Mouse (Mus musculus) heart, postnatal 14 days (tissue): ENCODE data around the gene Fcgrt. TPM values are rescaled to one million over a fixed set of nuclear protein-coding genes. Genes with fewer than 3 reads are reported as not detected.

Experiments used
- DNase-seq, 2 experiments: peaks; one replicate each; pipeline ENCODE4 v3.0.0; 2021 to 2022
- intact Hi-C: fragments of 180-260 bp; cut with DNase I; formaldehyde crosslinking; loops from one replicate; pipeline ENCODE4 v1.15.1; 2025
- total RNA-seq, 2 experiments: library from RNA; stranded (reverse); gene quantifications; 2 replicates each; pipeline ENCODE4 v1.2.3; 2021

Gene Fcgrt
- total RNA-seq, 2 experiments from 2014 or later, result 72.0 to 76.7 TPM

DNA sequence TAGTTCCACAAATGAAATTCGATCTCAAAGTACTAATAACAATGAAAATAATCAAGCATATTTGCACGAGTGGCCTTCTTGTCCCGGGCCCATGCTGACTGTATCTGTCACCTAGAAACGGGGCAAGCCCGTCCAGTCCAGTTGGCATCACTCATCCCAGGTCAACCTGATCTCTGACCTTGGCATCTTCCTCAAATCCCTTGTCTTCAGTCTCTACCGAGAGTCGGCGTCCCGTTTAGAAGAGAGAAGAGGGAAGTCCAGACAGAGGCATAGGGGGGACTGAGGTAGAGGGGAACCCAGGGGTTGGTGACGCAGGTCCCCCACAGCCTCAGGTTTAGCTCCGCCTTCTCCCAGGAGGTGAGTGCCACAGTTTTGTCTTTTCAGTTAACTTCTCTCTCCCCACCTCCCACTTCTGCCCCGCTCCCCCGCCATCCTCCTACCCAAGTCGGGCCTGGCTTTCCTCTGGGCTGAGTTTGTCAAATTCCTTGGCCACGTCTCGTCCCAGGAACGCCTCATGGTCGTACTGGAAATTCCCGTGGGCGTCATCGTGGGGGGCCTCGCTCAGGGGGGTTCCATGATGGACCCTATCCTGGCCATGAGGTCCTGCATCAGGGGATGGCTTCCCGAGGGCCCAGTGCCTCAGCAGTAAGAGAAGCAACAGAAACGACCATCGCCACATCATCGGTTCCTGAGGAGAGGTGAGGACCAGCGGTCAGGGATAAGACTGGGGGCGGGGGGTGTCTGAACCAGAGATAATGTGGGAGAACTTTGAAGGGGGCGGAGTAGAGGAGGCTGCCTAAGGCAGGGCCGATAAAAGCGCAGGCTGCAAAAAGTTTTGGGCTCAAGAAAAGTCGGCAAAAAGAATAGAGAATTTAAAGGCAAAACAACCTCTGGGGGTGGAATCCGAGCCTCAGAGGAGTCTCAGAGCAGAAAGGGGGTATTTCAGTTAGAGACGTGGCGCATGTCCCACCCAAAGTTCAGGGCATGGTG lies 12.4 kb downstream of the Fcgrt start:
- intact Hi-C loops, result no loop called here
- peak; percentile 34 to 53 for DNase-seq

DNA sequence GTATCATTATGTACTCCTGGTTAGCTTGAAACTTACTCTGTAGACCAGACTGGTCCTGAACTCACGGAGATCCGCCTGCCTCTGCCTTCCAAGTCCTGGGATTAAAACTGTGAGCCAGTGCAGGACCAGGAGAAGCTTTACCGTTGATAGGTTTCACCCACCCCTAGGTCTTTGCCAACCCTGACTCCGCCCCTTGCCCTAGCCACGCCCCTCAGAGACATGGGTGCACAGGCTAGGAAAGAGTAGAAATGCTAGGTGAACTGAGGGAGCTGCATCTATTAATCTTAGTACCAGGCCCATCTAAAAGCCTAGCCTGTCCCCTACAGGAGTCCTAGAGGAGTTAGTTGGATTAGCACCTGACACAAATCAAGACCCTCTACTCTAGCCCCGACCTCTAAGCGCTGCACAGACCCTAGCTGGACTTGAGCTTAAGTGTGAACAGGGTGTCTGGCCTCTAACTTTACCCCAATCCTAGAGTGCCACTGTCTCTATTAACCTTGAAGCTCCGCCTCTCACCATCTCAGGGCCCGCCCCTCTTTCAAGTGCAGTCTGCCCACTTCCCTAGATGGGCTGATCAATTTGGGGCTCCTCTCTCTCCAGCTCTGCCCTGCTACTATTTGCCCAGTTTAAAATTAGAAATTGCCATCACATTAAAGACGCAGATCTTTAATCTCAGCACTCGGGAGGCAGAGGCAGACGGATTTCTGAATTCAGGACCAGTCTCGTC lies 13.2 kb downstream of the Fcgrt start:
- intact Hi-C loops, result no loop called here
- no peak for DNase-seq

DNA sequence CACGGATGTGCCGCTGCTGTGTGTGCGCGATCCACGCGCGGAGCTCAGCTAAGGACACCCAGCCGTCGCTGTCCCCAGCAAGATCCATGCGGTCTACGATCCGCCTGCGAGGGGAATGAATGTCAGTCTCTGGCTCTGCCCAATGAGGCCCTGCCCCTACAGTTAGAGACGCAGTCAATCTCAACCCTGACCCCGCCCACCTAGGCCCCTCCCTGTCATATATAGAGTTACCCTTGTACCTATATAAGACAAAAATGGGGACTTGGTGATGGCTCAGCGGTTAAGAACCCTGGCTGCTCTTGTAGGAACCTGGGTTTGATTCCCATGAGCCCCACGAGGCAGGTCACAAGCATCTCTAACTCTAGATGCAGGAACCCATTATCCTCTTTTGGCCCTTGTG lies 15.1 kb downstream of the Fcgrt start:
- DNase-seq, result no peak
- intact Hi-C loops, result no loop called here

DNA sequence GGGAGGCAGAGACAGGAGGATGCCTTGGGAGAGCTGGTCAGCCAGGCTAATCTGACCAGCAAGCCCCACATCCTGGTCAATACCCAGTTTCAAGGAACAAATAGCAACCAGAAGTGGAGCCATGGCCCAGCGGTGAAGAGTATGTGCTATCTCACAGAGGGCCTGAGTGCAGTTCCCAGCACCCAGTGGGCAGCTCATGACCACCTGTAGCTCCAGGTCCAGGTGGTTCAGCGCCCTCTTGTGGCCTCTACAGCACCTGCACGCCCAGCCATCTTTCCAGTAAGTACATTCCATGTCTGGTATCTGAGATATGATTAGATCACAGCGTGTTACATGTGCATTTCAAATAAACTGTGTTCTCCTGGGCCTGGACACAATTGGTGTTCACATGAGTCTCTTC lies 17.6 kb downstream of the Fcgrt start:
- DNase-seq, result no peak
- intact Hi-C loops, result no loop called here

DNA sequence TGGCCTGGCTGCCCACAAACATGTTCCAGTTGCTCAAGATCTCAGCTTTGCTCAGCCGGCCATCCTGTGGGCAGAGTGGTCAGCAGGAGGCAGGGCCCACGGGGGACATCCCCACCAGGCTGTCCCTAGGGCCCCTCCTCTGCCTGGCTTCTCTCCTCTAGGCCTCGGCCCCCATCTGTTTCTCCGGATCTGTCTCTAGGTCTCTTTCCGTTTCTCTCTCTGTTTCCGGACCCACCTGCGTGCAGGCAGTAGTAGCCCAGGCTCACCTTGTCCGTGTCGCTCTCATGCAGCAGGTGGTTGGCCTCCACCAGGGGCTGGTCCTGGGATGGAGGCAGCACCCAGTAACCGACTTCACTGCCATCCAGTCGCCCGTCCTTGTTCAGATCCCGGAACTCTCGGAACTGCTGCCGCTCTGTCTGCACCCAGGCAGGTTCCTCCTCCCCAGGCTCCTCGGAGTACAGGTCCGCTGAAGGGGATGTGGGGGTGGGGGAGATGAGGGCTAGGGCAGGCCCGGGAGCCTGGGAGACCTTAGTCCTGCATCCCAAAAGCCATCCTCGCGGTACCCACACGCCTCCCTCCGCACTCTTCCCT lies 20.3 kb downstream of the Fcgrt start:
- intact Hi-C loops, result loop anchor here (2.0 to 5.0 kb wide), 3 partner anchors 19 to 219 kb away; partner anchors contain the start of genes Fcgrt and Rps11

DNA sequence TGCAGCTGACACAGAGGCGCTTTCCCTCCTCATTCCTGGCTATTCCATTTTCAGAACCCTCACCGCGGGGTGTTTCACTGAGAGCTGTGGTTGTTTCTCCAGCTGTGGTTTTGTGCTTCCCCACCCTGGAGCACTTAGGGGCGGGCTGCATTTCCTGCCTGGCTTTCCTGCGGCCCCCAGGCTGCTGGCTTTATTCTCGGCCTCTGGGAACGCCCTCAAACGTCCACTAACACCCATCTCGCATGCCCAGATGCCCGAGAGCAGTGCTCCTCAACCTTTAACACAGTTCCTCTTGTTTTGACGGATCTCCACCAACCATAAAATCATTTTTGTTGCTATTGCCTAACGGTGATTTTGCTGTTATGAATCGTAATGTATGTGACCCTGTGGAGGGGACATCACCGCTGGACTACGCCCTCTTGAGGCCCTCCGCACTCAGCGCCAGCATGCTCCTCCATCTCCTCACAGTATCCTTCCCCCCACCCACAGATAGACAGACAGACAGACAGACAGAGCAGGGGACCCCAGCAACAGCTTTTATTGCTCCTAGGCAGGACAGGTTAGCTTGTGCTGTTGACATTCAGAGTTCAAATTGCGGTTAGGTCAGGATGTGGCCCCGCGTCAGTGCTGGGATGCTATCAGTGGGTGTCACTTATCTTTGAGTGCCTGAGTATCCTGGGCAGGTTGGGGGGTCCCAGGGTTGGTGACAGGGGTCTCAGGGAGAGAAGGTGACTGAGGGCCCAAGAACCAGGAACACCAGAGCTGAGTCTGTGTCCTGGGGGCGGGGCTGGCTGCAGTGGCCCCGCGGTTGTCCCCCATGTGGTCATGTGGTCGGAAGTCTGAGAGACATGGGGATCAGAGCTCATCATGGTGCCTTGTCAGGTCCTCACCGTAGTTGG lies 21.0 kb downstream of the Fcgrt start:
- DNase-seq, result peak; percentile 65 to 67
- intact Hi-C loops, result loop anchor here (2.0 to 5.0 kb wide), 3 partner anchors 20 to 220 kb away; partner anchors contain the start of genes Fcgrt and Rps11

More for the DNA sequence above, 20.3 kb downstream of the Fcgrt start:
- no peak for DNase-seq

DNA sequence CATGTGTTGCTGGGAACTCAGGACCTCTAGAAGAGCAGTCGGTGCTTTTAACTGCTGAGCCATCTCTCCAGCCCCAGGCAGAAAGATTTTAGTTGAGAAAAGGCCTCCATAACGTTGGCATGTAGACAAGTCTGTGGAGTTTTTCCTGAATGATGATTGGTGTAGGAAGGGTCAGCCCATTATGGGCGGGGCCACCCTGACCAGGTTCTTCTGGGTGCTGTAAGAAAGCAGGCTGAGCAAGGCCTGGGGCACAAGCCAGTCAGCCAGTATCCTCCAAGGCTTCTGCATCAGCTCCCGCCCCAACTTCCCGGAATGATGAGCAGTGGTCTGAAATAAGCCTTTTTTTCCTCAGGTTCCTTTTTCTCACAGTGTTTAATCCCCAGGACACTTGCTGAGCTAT lies 22.6 kb downstream of the Fcgrt start:
- intact Hi-C loops, result loop anchor here (5.0 kb wide), 2 partner anchors 41 to 221 kb away; partner anchors contain the start of gene Rps11
- no peak for DNase-seq

DNA sequence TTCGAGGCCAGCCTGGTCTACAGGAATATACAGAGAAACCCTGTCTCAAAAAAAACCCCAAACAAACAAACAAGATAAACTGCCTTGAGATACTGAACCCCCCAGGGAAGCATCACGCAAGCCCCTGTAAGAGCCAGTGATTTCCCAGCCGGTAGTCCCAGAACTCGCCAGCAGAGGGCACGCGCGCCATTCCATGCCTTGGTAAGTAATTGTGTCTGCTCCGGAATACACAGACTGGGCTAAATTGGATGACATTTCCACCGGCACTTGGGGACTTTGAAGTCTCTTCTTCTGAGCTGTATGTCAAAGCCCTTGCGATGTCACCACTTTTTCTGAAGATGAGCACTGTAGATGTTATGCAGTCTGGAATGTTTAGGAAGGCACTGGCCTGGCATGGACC lies 23.8 kb downstream of the Fcgrt start:
- DNase-seq, result peak; percentile 92 to 95
- intact Hi-C loops, result loop anchor here (1.0 to 5.0 kb wide), 4 partner anchors 42 to 222 kb away; partner anchors contain the start of genes Flt3l, Gm45713 and Rps11

DNA sequence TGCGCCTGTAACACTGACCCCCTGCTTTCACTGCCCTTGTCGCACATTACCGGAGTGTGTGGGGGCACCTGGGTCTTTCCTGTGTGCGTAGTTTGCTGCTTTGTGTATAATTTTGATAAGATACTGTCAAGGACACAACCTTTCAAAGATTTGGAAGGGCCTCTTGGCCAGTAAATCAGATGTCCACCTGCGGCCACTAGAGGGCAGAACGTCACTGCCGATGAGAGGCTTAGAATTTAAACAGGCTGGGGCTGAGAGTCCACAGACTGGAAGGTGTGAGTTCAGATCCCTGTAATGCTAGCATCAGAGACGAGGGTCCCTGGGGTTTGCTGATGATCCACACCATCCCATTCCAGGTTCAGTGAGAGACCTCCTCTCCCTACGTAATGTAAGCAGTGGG lies 25.1 kb downstream of the Fcgrt start:
- DNase-seq, result peak; percentile 82 to 87
- intact Hi-C loops, result loop anchor here (2.0 kb wide), 1 partner anchor 120 kb away; no protein-coding TSS in a partner anchor

DNA sequence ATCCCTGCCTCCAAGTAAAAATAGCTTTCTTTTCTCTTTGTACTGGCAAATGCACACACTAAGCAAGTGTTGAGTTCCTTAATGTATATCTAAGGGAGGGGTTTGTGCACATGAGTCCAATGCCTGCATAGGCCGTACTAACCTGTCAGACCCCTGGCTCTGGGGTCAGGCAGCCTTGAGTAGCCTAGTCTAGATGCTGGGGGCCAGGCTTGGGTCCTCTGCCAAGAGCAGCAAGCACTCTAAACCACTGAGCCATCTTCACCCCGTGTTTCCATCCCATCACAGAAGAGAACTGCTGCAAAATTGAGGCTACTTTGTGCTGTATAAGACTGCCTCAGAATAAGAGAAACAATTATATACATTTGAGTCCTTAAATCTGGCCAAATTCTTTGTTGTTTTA lies 25.8 kb downstream of the Fcgrt start:
- no peak for DNase-seq
- intact Hi-C loops, result loop anchor here (2.0 kb wide), 1 partner anchor 121 kb away; no protein-coding TSS in a partner anchor

DNA sequence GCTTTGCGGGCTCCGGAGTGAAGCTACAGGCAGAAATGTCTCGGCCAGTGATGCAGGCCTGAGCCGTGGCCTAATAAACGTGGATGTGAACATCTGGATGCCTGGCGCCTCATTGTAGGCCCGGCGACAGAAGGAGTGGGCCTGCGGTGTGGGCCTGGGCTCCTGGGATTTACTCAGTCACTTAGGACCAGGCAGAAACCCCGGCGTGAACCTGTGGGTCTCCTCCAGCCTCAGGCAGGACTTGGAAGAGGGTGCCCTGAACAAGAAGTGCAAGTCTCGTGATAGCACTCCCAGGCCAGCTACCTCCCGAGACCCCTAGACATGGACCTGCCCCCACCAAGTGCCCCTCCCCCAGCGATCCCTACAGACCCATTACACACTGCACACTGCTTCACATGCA lies 26.3 kb downstream of the Fcgrt start:
- no peak for DNase-seq
- intact Hi-C loops, result no loop called here

DNA sequence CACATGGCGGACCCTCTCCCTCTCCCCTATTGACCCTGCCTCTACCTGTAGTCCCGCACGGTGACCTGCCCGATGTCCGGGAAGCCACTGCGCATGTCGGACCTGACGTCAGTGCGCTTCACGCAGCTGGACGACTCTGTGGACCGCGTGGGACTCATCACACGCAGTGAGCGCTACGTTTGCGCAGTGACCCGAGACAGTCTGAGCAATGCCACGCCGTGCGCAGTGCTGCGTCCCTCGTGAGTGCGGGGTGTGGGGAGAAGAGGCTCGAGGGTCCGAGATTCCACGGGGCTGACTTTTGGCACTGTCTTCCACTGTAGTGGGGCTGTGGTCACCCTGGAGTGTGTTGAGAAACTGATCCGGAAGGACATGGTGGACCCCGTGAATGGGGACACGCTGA lies 27.1 kb downstream of the Fcgrt start:
- no peak for DNase-seq
- intact Hi-C loops, result no loop called here

DNA sequence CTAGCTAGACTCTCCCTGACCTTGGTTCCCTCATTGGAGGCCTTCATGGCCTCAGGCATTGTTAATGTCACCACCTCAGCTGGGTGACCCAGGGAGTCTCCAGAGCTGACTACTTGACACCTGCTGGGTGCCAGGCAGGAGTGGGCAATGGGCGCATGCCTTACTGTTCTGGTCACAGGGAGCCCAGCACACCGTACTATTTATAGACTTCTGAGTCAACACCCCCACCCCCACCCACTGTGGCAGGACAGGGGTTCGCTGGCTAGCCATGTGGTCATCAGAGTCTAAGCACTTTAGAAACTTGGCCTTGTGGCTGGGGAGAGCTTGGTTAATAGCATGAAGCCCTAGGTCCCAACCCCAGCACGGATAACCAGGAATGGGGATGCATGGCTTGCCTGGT lies 28.2 kb downstream of the Fcgrt start:
- peak in 1 of 2 experiments; percentile 38 for DNase-seq
- intact Hi-C loops, result no loop called here

DNA sequence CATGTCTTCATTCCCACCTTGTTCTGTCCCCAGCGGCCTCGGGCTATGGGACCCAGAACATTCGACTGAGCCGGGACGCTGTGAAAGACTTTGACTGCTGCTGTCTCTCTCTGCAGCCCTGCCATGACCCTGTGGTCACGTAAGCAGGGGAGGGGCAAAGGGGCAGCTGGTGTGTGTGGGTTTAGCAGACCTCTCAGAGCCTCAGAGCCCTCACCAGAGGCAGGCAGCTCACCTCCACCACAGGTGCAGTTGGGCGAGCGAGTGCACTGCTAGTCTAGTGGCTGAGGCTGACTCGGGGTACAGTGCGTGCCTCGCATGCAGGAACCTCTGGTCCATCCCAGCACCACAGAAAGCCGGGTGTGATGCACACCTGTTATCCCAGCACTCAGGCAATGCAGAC lies 29.7 kb downstream of the Fcgrt start:
- intact Hi-C loops, result no loop called here

DNA sequence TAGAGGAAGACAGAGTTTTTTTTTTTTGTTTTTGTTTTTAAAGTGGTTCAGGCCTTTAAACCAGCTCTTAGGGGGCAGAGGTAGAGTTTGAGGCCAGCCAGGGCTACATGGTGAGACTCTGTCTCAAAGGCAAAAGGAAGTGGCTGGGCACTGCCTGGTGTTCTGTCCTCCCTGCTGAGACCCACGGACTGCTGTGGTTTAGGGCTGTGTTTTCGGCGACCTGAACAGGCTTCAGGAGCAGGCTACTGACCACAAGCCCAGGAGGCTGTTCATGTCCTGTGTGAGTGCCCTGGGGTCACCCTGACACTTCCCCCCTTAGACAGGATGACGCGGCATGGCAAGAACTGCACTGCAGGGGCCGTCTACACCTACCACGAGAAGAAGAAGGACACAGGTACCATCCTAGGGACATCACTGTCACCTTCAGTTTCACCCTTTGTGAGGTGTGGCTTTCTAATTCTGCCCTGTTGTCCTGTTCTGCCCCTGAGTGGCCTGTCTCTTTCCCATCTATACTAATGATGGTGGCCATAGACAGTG lies 30.4 kb downstream of the Fcgrt start:
- DNase-seq, result no peak
- intact Hi-C loops, result no loop called here

More for the DNA sequence above, 29.7 kb downstream of the Fcgrt start:
- DNase-seq, result no peak

DNA sequence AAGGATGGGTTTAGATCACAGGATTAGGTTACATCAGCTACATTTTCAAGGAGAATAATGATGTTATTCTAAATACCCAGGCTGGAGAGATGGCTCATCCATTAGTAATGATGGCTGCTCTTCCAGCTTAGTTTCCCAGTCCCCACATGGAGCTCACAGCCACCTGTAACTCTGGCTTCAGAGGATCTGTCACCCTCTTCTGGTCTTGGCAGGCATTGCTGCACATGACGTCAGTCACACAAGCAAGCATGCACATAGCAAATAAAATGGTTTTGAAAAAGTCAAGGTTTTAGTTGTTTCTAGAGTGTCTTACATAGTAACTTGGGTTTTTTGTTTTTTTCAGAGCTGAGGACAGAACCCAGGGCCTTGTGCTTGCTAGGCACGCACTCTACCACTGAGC lies 31.4 kb downstream of the Fcgrt start:
- intact Hi-C loops, result no loop called here
- no peak for DNase-seq

DNA sequence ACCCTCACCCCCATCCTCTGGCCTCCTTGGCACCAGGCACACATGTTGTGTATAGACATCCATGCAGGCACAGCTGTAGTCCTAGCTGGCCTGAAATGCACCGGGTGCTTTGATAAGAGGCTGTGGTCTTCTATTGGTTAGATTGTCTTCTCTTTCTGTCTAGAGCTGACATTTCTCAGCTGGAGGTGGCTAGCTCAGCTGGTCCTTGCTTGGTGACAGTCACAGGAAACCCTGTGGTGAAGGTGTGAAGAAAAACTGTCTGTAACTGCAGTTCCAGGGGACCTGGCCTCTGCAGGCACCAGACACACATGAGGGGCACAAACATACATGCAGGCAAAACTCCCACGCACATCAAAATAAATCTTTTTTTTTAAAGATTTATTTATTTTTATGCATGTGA lies 34.0 kb downstream of the Fcgrt start:
- no peak for DNase-seq
- intact Hi-C loops, result loop anchor here (2.0 to 10.0 kb wide), 2 partner anchors 87 to 325 kb away; partner anchors contain the start of gene Snrnp70

DNA sequence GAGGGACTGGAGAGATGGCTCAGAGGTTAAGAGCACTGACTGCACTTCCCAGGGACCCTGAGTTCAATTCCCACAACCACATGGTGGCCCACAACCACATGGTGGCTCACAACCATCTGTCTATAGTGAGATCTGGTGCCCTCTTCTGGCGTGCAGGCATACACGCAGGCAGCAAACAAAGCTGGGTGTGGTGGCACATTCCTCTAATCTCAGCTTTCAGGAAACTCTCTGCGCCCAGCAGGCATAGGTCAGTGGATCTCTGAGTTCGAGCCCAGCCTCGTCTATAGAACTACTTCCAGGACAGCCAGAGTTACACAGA lies 35.7 kb downstream of the Fcgrt start:
- peak in 1 of 2 experiments; percentile 65 for DNase-seq
- intact Hi-C loops, result loop anchor here (2.0 to 10.0 kb wide), 2 partner anchors 85 to 327 kb away; partner anchors contain the start of gene Snrnp70
